Mouse (Mus musculus) heart, postnatal 0 days (tissue): ENCODE results near the gene Aph1b.

ENCODE experiments used
- CTCF ChIP-seq: IDR thresholded peaks from 2 replicates; pipeline ENCODE4 v1.5.1; 2016; ENCODE audit warnings: antibody characterized with exemption, control low read depth, low read depth
- EP300 ChIP-seq: IDR thresholded peaks from 2 replicates; pipeline ENCODE4 v1.6.1; 2016; ENCODE audit warnings: antibody characterized with exemption, low read depth

- TF ChIP-seq CTCF, result no peak
- TF ChIP-seq EP300, result no peak
Observed at GRCm38 (mm10) chr9:66744531-66744930, 50.8 kb downstream of the Aph1b start.
